Mouse (Mus musculus) hindbrain, postnatal 0 days (tissue): ENCODE measurements at regions not wholly inside any gene's neighbourhood (a gene's known extent, or its start where the extent isn't known, plus 50 kb on each side); places are given as distances from the start of the nearest gene placed in this dataset.

Experiments
- ATAC-seq: fragments of 200-750 bp; cut with Nextera tagmentation; 2 replicates; pipeline ENCODE4 v1.8.0; 2017; ENCODE audit warnings: mild to moderate bottlenecking, moderate TSS enrichment, moderate library complexity
- DNase-seq: peaks from one replicate; pipeline ENCODE4 v3.0.0-alpha.2; 2015; ENCODE audit warnings: low spot score
- H3K27ac ChIP-seq: fragments of 300-500 bp; sonication (generic); 2 replicates; pipeline ENCODE4 v1.5.1; 2014; ENCODE audit warnings: mild to moderate bottlenecking
- H3K27me3 ChIP-seq: fragments of 300-500 bp; sonication (generic); 2 replicates; pipeline ENCODE4 v1.6.1; 2014; ENCODE audit warnings: low read length, mixed read lengths; ENCODE audit not compliant: insufficient read depth
- H3K36me3 ChIP-seq: fragments of 300-500 bp; sonication (generic); 2 replicates; pipeline ENCODE4 v1.6.1; 2014; ENCODE audit warnings: low read length, mixed read lengths; ENCODE audit not compliant: insufficient read depth
- H3K4me1 ChIP-seq: fragments of 300-500 bp; sonication (generic); 2 replicates; pipeline ENCODE4 v1.6.1; 2014; ENCODE audit warnings: antibody characterized with exemption, low read length, mixed read lengths; ENCODE audit not compliant: insufficient read depth
- H3K4me2 ChIP-seq: fragments of 300-500 bp; sonication (generic); 2 replicates; pipeline ENCODE4 v1.6.1; 2014; ENCODE audit warnings: low read depth, mild to moderate bottlenecking, low read length, moderate library complexity, mixed read lengths
- H3K4me3 ChIP-seq: fragments of 300-500 bp; sonication (generic); 2 replicates; pipeline ENCODE4 v1.5.1; 2014; ENCODE audit warnings: low read length
- H3K9ac ChIP-seq: fragments of 300-500 bp; sonication (generic); replicated peaks from 2 replicates; pipeline ENCODE4 v1.6.1; 2014; ENCODE audit warnings: mild to moderate bottlenecking, low read length, moderate library complexity, mixed read lengths
- H3K9me3 ChIP-seq: fragments of 300-500 bp; sonication (generic); 2 replicates; pipeline ENCODE4 v1.6.1; 2016; ENCODE audit warnings: low read length, mixed read lengths
- CTCF ChIP-seq: IDR thresholded peaks from 2 replicates; pipeline ENCODE4 v1.5.1; 2016; ENCODE audit warnings: antibody characterized with exemption, control low read depth, low read depth
- WGBS: fragments of 180-500 bp; shearing (Covaris S2); extraction: QIAGEN DNeasy Blood & Tissue Kit; methylation state at CpG from one replicate; pipeline ENCODE4 v1.1.7; 2014; 5-methylcytosine and 5-hydroxymethylcytosine counted together

GRCm38 (mm10) chr10:96981516-96981869 lies 364.7 kb downstream of the Btg1 start:
- no peak overlapping the region for H3K4me3 ChIP-seq
- H3K9me3 ChIP-seq: no peaks in the 10 kb centered on the region
- no peak overlapping the region for H3K9ac ChIP-seq
- 0 out of 2 replicates have a peak, but pooled peaks have one; percentile 35 for ATAC-seq
- DNase-seq: no peak
- H3K36me3 ChIP-seq: no peaks in the 10 kb centered on the region
- peaks cover 9% of the 10 kb centered on the region for H3K4me1 ChIP-seq
- no peak overlapping the region for H3K4me2 ChIP-seq
- no peak for TF ChIP-seq CTCF
- WGBS: 70% methylated on average over 2 of the region's 2 CpGs
- H3K27ac ChIP-seq: peak overlapping the region; percentile 32; the same call in 1 of the 2 replicates
- no peaks in the 10 kb centered on the region for H3K27me3 ChIP-seq

GRCm38 (mm10) chr10:97000871-97001270 lies 384.1 kb downstream of the Btg1 start:
- ATAC-seq (no peak), DNase-seq (no peak)
- H3K4me2 ChIP-seq: no peak overlapping the region

GRCm38 (mm10) chr10:97008873-97009272 lies 392.1 kb downstream of the Btg1 start:
- H3K27ac ChIP-seq: no peak overlapping the region
- DNase-seq (no peak), ATAC-seq (no peak)
- no peaks in the 10 kb centered on the region for H3K9me3 ChIP-seq
- no peaks in the 10 kb centered on the region for H3K27me3 ChIP-seq
- no peaks in the 10 kb centered on the region for H3K4me1 ChIP-seq
- no peak overlapping the region for H3K9ac ChIP-seq
- TF ChIP-seq CTCF: no peak
- no peak overlapping the region for H3K4me3 ChIP-seq
- no peaks in the 10 kb centered on the region for H3K36me3 ChIP-seq
- H3K4me2 ChIP-seq: no peak overlapping the region

More at GRCm38 (mm10) chr10:97000871-97001270, 384.1 kb downstream of the Btg1 start:
- Histone ChIP-seq H3K4me3 (no peak overlapping the region), H3K9ac (no peak overlapping the region), H3K9me3 (no peaks in the 10 kb centered on the region), H3K4me1 (no peaks in the 10 kb centered on the region), H3K27me3 (no peaks in the 10 kb centered on the region), H3K36me3 (no peaks in the 10 kb centered on the region), H3K27ac (no peak overlapping the region)
- no peak for TF ChIP-seq CTCF

- Histone ChIP-seq H3K4me2 (no peak overlapping the region), H3K36me3 (no peaks in the 10 kb centered on the region), H3K4me3 (no peak overlapping the region), H3K27me3 (no peaks in the 10 kb centered on the region), H3K4me1 (no peaks in the 10 kb centered on the region), H3K9me3 (no peaks in the 10 kb centered on the region), H3K9ac (no peak overlapping the region), H3K27ac (no peak overlapping the region)
- DNase-seq (no peak), ATAC-seq (no peak)
- WGBS: 41% methylated on average over 1 of the region's 1 CpGs
- TF ChIP-seq CTCF: no peak
These were observed 393.1 kb downstream of the Btg1 start for GRCm38 (mm10) chr10:97009859-97010258.

GRCm38 (mm10) chr10:97018641-97019040 lies 401.8 kb downstream of the Btg1 start:
- Histone ChIP-seq H3K4me3 (no peak overlapping the region), H3K36me3 (no peaks in the 10 kb centered on the region), H3K27me3 (no peaks in the 10 kb centered on the region), H3K27ac (no peak overlapping the region), H3K4me2 (no peak overlapping the region), H3K9me3 (no peaks in the 10 kb centered on the region), H3K9ac (no peak overlapping the region), H3K4me1 (no peaks in the 10 kb centered on the region)
- ATAC-seq (no peak), DNase-seq (no peak)
- TF ChIP-seq CTCF: no peak
- WGBS: 76% methylated on average over 3 of the region's 3 CpGs

GRCm38 (mm10) chr10:97028776-97029175 lies 412.0 kb downstream of the Btg1 start:
- ATAC-seq: no peak
- 49% methylated on average over 5 of the region's 5 CpGs for WGBS
- no peak for TF ChIP-seq CTCF
- Histone ChIP-seq H3K9me3 (no peaks in the 10 kb centered on the region), H3K9ac (no peak overlapping the region), H3K27ac (no peak overlapping the region), H3K36me3 (no peaks in the 10 kb centered on the region), H3K4me3 (no peak overlapping the region), H3K4me2 (no peak overlapping the region), H3K4me1 (no peaks in the 10 kb centered on the region), H3K27me3 (no peaks in the 10 kb centered on the region)
- DNase-seq: peak; percentile 63

GRCm38 (mm10) chr10:97030996-97031395 lies 414.2 kb downstream of the Btg1 start:
- DNase-seq: no peak
- ATAC-seq: no peak
- no peaks in the 10 kb centered on the region for H3K27me3 ChIP-seq
- no peak overlapping the region for H3K27ac ChIP-seq
- H3K36me3 ChIP-seq: no peaks in the 10 kb centered on the region
- no peak overlapping the region for H3K4me2 ChIP-seq
- H3K4me1 ChIP-seq: no peaks in the 10 kb centered on the region
- H3K9ac ChIP-seq: no peak overlapping the region
- no peaks in the 10 kb centered on the region for H3K9me3 ChIP-seq
- 85% methylated on average over 2 of the region's 2 CpGs for WGBS
- TF ChIP-seq CTCF: no peak
- no peak overlapping the region for H3K4me3 ChIP-seq

- peak overlapping the region; percentile 16; the same call in 1 of the 2 replicates for H3K4me2 ChIP-seq
- ATAC-seq (no peak), DNase-seq (peak; percentile 50)
- H3K27me3 ChIP-seq: no peaks in the 10 kb centered on the region
- no peak overlapping the region for H3K9ac ChIP-seq
- H3K4me3 ChIP-seq: no peak overlapping the region
- H3K4me1 ChIP-seq: no peaks in the 10 kb centered on the region
- no peaks in the 10 kb centered on the region for H3K9me3 ChIP-seq
- H3K27ac ChIP-seq: no peak overlapping the region
- 48% methylated on average over 12 of the region's 12 CpGs for WGBS
- no peak for TF ChIP-seq CTCF
- no peaks in the 10 kb centered on the region for H3K36me3 ChIP-seq
These were observed 418.6 kb downstream of the Btg1 start for GRCm38 (mm10) chr10:97035371-97035786.
